Mouse (Mus musculus): Measurements from ENCODE around the gene Brd4.

DNA sequence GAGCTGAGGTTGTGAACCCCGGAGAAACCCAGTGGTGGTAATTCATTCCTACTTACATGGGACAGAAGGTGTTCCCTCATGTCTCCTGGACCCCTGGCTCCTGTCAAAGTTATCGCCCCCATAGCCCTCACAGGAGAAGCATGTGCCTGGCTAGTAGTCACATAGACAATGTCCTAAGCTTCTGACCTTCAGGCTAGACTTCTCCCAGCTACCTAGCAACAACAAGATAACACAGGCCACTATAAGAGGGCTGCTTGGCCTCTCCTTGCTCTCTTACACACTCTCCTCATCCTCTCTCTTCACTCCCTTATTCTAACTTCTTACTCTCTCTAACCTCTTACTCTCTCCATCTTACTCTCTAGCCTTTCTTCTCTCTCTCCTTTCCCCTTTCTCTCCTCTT is 27.1 kb downstream of the Brd4 start:
- TF ChIP-seq CTCF (IDR thresholded peaks at IDR 0.05; ENCODE audit: low read depth) (no peak), EP300 (IDR thresholded peaks at IDR 0.05; ENCODE audit: low read depth) (no peak)

Measured in liver, postnatal 0 days (tissue).